Mouse (Mus musculus): ENCODE measurements around the gene Bpifb9b.
"Not testable (repeated sequence)": the region's sequence is repeated elsewhere in the genome, so short reads cannot be mapped to it uniquely, and the experiment has no call there.

The Bpifb9b gene

GRCm38 (mm10) chr2:154306927-154307326, at the start of gene Bpifb9b:
Gene Bpifb9b, plus strand, starts transcription at chr2:154307227.
- not testable (repeated sequence) for DNase-seq

GRCm38 (mm10) chr2:154257554-154257953, 49.5 kb upstream of the Bpifb9b start, which contains the start of gene Bpifb9a:
Gene Bpifb9a, plus strand, starts transcription at chr2:154257854.
- not testable (repeated sequence) for DNase-seq

- DNase-seq: not testable (repeated sequence)
Measured at GRCm38 (mm10) chr2:154264397-154264796, 42.6 kb upstream of the Bpifb9b start.

DNA sequence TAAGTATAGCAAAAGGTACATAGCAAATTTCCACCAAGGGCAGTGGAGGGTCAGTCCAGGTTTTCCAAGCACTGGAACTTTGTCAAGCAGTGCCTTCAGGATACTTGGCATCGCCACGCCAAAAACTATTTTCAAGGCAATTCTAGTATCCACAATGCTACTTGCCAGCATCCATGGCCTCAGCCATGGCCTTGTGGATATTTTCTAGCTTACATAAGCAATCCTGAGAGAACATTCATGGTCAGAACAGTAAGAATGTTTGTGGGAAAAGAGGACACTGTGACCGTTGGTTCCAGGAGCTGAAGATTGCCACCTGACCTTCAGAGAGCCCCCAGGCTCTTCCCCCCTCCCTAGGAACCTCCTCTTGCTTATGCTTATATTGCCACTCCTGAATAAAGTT, 15.2 kb upstream of the Bpifb9b start:
- DNase-seq: not testable (repeated sequence)

DNA sequence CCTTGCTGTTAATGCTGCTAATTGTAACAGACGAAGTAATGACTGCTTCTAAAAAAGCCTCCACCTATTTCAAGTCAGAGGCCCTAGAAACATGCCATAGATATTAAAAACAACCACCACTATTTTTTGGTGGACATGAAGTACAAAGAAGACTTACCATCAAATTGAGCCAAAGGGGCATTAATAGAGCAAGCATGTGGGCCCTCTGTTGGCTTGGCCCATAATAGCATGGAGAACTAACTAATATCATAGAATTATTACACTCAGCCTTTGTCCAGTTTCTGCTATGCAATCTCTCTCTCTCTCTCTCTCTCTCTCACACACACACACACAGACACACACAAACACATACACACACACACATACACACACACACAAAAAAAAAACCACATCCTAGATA, 14.2 kb upstream of the Bpifb9b start:
- no peak for DNase-seq

DNA sequence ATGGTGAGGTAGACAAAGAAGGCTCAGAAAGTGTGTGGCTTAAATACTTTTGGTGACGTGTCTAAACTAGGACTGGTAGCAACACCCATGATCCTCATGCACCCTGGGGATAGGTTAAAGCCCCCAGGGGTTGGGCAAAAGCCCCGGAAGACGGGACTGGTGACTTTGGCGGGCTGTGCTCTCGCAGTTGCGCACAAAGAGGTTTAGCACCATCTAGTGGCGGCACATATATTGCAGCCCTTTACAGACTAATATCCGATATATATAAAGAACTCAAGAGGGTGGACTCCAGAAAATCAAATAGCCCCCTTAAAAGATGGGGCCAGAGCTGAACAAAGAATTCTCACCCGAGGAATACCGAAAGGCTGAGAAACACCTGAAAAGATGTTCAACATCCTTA, 12.3 kb upstream of the Bpifb9b start:
- peak; percentile 67 for DNase-seq

- DNase-seq: peak; percentile 85
Measured at GRCm38 (mm10) chr2:154300496-154300895, 6.5 kb upstream of the Bpifb9b start.

- DNase-seq: no peak
Measured at GRCm38 (mm10) chr2:154301763-154302162, 5.3 kb upstream of the Bpifb9b start.

DNA sequence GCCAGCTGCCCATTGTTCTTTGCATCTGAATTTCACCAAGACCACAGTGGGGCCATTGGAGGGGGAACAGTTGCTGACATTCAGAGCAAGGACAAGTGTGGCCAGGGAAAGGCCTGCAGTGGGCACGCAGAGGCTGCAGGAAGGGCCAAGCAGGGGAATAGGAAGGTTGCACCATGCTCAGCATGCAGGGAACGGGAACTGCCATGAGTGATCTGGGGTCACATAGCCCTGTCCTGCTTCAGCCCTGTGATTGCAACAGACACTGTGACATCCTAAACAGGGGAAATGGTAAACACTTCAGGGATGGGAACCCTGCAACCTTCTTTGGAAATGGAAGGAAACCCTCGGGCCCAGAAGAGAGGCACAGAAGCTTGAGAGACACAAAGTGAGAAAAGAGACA, 2.4 kb upstream of the Bpifb9b start:
- not testable (repeated sequence) for DNase-seq

- not testable (repeated sequence) for DNase-seq
Measured at GRCm38 (mm10) chr2:154313771-154314170, 6.7 kb downstream of the Bpifb9b start.

GRCm38 (mm10) chr2:154326852-154327251, 19.8 kb downstream of the Bpifb9b start:
- no peak for DNase-seq

DNA sequence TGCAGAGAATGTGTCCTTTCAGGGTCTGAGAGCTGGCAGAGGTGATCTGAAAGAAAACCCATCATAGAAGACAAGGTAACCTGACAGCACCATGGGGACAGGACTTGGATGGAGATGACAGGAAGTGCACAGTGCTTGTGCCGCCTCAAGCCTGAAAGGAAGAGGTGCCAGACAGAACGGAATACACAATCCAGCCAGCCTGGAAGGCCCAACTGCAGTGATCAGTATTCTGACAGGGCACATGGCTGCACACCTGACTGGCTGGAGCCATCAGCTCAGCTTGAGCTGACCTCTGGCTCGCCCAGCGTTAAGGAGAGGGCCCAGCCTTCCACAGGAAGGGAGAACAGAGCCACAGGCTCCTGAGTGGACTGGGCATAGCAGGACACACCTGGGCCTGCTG, 28.5 kb downstream of the Bpifb9b start:
- no peak for DNase-seq

- no peak for DNase-seq
Measured at GRCm38 (mm10) chr2:154338161-154338560, 31.1 kb downstream of the Bpifb9b start.

DNA sequence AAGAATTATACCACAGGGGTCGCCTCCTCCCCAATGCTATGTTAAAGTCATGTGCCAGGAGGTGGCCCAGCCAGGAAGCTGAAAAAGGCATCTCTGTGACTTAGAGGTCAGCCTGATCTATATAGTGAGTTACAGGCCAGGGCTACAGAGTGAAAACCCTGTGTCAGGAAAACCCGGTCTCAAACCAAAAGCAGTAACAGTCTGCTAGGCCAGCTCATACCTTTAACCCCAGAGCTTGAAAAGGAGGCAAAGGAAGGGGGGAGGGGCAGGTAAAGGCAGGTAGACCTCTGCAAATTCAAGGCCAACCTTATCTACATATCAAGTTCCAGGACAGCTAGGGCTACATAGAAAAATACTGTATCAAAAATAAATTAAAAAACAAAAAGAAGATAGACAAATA, 32.3 kb downstream of the Bpifb9b start:
- DNase-seq: no peak

GRCm38 (mm10) chr2:154348152-154348551, 41.1 kb downstream of the Bpifb9b start:
- DNase-seq: no peak

DNA sequence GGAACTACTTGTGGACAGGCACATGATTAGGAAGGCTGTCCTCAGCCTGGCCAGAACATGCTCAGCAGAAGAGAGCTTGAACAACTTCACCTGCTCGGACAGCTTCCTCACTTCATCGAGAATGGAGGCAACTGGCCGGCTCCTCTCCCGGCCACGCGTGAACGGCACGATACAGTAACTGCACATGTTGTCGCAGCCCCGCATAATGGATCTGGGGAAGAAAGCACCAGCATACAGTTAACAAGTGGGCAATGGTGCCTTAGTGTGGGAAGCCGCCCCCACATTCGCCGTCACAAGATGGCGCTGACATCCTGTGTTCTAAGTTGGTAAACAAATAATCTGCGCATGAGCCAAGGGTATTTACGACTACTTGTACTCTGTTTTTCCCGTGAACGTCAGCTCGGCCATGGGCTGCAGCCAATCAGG, 47.0 kb downstream of the Bpifb9b start:
- DNase-seq: not testable (repeated sequence)

- DNase-seq: no peak
Measured at GRCm38 (mm10) chr2:154367510-154367909, 60.5 kb downstream of the Bpifb9b start.
